Mouse (Mus musculus): ENCODE measurements at regions not wholly inside any gene's neighbourhood (a gene's known extent, or its start where the extent isn't known, plus 50 kb on each side); places are given as distances from the start of the nearest gene placed in this dataset.

DNA sequence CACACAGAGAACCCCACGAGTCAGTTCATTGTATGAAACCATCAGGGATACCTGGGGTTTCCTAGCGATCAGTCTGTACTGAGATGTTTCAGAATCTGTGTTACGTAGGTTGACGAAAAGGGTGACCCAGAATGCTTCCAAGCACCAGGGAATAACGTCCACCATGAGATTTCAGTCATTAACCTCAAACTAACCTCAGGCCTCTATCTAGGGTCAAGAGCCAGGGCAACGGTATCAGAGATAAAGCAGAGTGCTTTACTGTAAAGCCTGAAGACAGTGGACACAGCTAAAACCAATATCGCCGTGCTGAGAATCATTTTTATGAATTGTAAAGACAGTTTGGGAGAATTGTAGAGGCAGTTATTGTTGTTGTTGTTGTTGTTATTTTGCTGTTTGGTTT lies 52.9 kb upstream of the Errfi1 start:
- no peak for DNase-seq

GRCm38 (mm10) chr4:150799550-150800398 lies 53.9 kb upstream of the Errfi1 start:
- DNase-seq: no peak

GRCm38 (mm10) chr4:150798783-150799530 lies 54.8 kb upstream of the Errfi1 start:
- DNase-seq: no peak

GRCm38 (mm10) chr4:150798281-150798680 lies 55.4 kb upstream of the Errfi1 start:
- no peak for DNase-seq

DNA sequence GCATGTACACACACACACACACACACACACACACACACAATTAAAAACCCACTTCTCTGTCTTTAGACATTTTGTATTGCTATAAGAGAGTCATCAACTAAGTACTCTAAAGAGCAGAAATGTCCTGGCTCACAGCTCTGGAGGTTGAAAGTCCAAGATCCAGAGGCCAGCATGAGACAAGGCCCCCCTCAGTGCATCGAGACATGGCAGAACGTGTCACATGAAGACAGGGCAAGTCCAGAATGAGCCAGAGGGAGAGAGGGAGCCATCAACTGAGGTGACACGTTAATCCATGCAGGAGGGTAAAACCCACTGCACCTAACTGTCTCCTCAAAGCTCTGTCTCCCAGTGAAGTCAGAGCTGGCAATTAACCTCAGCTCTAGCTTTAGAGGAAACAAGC lies 56.7 kb upstream of the Errfi1 start:
- no peak for DNase-seq

DNA sequence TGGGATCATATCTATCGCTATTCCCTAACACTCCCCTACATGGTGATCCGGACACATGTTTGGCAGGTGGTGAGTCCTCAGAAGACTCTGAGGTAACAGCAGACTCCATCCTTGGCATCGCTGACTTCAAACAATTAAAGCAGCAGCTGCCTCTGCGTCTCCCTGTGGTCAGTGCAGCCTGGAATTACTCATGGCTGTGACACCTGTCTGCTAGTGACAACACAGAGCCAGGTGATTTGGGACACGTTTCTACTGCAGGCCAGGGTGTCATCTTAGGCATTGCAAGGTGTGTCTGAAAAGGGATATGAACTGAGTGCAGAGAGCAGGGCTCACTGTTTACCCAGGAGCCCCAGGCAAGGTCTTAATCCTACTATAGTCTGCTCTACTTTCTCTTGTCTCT lies 58.8 kb upstream of the Errfi1 start:
- DNase-seq: no peak

- DNase-seq: peak; percentile 72
Measured at GRCm38 (mm10) chr4:150794257-150794794, 59.4 kb upstream of the Errfi1 start.

DNA sequence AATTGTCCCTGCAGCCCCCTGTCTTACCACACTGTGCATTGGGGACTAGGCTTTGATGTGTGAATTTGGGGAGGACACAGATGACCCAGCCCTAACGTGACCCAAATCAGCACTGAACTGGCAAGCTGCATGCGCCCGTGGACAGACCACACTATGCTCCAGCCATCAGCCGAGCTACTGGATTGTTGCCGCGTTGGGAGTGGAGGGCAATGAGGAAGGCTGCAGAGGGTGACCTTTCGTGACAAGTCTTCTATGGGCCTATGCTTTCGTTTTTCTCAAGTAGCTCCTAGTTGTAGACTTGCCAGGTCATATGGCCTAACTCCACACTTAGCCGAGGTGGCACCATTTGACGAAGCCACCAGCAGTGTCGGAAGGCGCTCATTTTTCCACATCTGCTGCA lies 60.6 kb upstream of the Errfi1 start:
- no peak for DNase-seq

GRCm38 (mm10) chr4:150789166-150789565 lies 64.6 kb upstream of the Errfi1 start:
- DNase-seq: no peak

- no peak for DNase-seq
Measured at GRCm38 (mm10) chr4:150787113-150787512, 66.6 kb upstream of the Errfi1 start.

DNA sequence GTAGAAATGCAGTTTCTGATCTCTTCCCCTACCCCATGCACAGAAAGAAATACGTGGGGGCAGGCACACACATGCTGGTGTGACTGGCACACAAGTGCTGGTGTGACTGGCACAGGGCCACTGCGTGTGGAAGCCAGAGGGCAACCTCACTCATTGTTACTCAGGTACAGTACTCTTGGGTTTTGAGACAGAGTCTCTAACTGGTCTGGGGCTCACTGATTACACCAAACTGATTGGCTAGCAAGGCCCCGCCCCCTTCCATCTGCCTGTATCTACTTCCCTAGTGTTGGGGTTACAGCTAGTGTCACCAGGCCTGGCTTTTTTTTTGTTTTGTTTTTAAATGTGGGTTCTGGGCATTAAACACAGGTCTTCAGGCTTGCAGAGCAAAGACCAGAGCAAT lies 67.1 kb upstream of the Errfi1 start:
- DNase-seq: no peak

DNA sequence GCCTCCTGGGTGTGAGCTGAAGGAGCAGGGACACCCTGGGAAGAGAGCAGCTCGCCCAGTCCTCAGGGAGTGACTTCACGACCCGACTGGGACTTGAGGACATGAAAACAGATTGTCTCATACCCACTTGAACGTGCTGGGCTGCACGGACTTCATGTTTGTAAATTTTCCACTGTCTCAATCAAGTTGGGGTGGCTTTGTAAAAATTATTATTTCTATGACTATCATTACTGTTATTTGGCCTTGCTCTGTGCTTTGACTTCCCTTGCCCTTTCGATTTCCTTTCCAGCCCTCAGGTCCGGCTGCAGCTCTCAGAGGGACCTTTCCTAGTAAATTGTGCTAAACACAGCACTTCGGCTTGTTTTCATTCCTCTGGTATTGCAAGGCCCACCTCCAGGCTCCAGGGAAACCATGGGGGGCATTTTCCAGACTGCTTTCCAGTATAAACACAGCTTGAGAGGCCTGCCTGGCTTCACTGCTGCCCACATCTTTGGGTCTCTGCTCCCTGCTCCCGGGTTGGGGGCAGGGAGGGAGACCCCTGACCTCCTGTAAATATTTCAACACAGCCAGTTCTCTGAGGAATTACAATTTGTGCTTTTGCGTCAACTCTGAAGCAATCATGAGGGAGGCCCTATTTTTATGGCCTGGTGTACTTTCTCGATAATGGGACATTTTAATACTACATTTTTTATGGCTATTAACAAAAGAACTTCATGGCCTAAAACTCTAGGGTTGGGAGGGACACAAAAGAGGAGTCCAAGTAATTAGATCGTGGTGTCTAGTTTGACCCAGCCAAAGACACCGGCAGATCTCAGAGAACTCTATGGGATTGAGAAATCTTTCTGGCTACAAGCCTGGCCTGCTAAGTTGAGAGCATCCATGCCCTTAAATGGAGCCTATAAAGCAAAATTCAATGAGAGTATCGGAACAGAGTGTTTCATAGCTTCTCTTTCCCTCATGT lies 68.9 kb upstream of the Errfi1 start:
- peak; percentile 63 for DNase-seq

- no peak for DNase-seq
Measured at GRCm38 (mm10) chr4:150781304-150781703, 72.4 kb upstream of the Errfi1 start.

DNA sequence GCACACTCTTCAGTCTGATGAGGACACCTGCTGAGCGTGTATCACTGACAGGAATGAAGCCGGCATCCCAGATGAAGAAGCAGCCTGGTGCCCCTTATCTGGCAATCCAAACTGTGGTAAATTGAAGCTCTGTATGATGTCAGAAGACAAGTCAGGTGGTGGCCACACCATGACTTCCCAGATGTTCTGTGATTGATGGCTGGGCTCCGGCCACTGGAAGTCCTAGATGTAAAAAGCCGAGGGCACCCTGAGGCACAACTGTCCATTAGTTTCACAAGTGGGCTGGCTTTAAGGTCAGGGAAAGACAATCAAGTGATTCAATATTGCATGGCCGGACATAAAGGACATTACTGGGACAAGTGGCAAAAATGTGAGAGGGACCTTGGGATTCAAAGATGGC lies 74.4 kb upstream of the Errfi1 start:
- DNase-seq: peak; percentile 34

DNA sequence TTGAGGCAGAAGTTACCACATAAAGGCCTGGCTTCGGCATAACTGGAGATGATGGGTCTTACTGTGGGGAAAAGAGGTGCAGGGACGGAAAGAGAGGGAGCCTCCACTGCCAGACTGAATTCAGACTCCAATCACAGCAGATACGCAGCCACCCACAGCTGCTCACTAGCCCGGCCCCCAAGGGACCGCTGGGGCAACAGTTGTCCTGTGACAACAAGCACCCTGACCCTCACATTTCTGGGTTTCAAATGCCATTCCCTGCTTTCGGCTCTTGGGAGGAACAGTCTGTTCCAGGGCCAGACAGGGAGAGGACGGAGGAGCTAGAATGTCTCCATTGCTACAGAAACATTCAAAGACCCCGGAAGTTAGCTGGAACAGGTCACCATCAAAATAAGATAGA lies 75.0 kb upstream of the Errfi1 start:
- DNase-seq: no peak

DNA sequence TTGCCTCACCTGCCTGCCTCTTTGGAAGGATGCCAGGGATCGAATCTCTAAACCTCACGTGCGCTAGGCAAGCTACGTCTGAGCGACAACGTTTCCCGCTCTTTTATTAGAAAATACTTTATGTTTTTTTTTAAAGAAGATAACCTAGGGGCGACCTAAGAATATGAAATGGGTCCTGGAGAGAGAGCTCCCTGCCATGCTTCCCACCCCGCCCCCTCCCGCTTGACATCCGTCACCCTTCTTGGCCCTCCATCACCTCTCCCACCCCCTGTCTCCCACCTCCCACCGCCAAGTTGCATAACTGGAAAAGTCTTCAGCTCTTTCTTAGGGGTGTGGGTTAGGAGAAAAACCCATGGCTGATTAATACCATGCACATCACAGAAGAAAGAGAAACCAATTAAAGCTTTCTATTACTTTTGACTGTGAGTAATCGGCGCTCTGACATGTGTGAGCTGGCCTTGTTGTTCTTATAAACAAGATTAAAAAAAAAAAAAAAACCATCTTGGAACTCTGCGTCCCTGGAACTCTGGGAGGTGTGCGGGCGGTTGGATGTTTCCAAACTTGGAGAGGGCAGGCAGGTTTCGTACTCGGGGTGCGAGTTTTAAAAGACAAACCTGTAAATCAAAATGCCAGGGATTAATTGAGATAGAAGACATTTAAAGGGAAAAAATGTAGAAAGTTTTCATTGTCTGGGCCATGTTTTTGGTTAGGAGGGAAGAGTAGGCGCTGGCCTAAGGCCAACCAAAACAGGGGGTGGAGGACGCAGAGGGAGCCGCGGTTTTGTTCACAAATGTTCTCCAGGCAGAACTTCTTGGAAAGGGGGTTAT lies 77.8 kb upstream of the Errfi1 start:
- no peak for DNase-seq

GRCm38 (mm10) chr4:150775281-150775680 lies 78.4 kb upstream of the Errfi1 start:
- no peak for DNase-seq

- no peak for DNase-seq
Measured at GRCm38 (mm10) chr4:150774289-150774914, 79.3 kb upstream of the Errfi1 start.

GRCm38 (mm10) chr4:150771922-150772651 lies 81.6 kb upstream of the Errfi1 start:
- DNase-seq: peak; percentile 33

DNA sequence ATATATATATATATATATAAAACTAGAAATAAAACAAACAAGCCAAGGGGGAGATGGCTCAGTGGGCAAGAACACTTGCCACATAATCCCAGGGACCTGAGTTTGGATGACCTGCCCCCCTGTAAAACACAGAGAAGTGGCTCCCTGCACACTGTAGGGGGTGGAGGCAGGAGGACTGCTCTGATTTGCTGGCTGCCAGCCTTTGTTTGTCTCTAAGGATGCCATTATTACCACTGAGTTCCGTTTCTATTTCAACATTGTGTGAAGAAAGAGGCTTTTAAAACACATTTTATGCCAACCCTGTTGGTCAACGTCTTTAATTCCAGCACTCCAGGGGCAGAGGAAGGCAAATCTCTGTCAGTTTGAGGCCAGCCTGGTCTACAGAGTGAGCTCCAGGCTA lies 82.2 kb upstream of the Errfi1 start:
- DNase-seq: no peak

DNA sequence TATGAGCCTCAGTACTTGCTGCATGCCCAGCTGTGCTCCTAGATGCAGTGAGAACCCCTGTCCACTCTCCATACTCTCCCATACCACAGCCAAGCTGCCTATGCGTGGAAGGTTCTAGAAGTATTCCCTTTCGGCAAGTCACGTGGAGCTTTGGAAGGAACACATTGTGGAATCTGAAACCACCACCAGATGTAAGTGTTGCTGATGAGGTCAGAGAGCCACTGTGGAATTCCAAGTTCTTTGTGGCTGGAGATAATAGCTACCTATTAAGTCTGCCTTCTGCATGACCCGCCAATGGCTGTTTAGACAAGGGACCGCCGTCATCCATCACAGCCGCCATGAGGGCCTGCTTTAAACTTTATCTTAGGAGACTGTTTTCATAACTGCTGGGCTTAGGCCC lies 84.7 kb upstream of the Errfi1 start:
- DNase-seq: peak; percentile 69
